Mouse (Mus musculus): ENCODE measurements around the gene Serf1.
A peak's percentile ranks its signal among the peaks of the same experiment; 100 is the strongest.
"Not testable (repeated sequence)": the region's sequence is repeated elsewhere in the genome, so short reads cannot be mapped to it uniquely, and the experiment has no call there.

The Serf1 gene

DNA sequence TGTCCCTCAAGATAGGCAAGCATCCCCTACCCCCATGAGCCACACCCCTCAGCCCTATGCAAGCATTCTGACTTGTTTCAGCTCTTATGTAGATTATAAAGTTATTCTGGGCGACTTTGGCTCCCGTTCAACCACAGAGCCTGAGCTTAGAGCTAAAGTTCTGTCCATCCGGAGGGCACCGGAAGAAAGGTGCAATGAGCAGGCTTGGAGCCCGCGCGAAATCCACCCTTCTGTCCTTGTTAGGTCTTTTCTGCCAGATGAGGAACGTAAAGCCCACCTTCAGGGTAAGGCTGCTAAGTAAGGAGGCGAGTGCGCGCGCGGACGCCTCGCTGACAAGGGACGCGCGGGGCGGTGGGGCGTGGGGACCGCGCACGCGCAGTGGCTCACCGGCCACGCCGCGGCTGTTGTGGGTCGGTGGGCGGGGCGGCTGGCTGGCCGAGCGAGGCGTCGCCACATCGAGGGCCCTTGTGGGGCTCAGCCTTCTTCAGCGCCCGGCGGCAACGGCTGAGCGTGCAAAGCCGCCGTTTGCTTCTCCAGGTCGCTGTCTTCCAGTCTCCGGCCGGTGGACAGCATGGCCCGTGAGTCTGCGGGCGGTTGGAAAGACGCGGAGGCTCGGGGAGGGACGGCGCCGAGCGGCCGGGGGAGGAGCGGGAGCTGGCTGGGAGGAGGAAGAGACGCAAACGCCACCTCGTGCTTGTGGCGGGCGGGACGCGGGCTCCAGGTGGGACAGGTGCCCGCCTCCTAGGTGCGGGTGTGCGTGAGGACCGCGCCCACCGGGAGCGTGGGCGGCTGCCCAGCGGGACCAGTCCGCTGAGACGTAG, at the start of gene Serf1:
Serf1 (plus strand) TSS at position 361 of the 821 bp plus-strand sequence.
- DNase-seq (ENCODE audit: low spot score in 2 of 2) = peak; percentile 60 to 72

DNA sequence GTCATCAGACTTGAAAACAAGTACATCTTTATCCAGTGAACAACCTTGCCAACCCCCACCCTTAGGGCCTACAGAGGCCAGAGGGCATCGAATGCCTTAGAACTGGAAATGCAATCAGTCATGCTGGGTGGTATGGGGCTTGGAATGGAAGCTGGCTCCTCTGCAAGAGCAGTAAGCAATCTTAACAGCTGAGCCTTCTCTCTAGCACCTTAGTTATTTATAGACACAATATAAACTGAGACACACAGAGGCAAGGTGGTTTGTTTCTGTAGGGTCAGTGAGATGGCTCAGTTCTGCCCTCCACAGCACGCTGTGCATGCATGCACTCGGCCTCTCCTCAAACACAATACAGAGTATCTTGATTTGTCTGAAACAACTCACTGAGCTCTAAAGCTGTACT, 43.9 kb upstream of the Serf1 start:
- DNase-seq (ENCODE audit: low spot score in 2 of 2) = no peak

DNA sequence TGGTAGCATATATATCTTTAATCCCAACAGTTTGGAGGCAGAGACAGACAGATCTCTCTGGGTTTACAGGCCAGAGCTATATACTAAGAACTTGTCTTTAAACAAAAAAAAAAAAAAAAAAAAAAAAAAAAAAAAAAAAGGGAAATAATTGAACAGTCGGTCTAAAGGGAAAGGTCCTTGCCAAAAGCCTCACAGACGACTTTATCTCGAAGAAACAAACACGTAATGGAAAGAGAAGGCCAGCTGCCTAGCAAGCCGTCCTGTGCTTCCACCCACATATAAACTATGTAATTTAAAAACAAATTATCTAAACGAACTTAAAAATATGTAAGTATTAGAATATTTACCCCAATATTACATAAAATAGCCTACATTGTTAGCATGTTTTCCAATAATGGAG, 40.0 kb upstream of the Serf1 start:
- DNase-seq (ENCODE audit: low spot score in 2 of 2) = no peak

DNA sequence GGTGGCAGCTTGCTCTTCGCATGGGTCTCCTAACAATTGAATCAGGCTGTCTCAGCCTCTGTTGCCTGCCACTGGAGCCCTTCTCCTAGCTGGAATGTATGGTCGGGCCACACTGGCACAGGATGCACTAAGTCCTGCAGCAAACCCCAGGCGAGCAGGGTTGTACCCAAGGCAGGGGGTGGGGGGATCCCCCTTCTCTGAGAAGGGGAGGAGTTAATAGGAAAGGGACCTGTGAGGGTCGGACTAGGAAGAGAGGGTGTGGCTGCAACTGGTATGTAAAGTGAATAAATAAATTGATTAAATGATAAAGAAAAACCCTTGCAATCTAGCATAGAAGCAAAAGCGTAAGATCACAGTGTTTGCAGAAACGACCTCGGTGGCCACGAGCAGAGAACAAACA, 36.3 kb upstream of the Serf1 start:
- DNase-seq (ENCODE audit: low spot score in 2 of 2) = no peak

DNA sequence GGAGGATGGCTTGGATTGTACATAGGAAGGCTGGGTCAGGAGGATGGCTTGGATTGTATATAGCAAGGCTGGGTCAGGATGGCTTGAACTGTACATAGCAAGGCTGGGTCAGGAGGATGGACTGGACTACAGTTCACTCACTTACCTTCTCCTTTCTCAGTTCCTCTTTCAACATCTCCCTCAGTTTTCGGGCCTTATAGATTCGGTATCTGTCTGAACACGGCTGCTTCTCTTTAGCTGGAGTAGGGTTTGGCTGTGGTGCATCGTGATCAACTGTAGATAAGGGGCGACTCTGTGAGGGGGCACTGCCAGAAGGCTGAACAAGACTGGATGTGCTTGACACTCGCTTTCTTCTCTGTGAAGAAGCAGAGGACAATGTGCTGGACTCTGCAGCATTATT, 9.0 kb upstream of the Serf1 start:
- no peak for DNase-seq (ENCODE audit: low spot score in 2 of 2)

DNA sequence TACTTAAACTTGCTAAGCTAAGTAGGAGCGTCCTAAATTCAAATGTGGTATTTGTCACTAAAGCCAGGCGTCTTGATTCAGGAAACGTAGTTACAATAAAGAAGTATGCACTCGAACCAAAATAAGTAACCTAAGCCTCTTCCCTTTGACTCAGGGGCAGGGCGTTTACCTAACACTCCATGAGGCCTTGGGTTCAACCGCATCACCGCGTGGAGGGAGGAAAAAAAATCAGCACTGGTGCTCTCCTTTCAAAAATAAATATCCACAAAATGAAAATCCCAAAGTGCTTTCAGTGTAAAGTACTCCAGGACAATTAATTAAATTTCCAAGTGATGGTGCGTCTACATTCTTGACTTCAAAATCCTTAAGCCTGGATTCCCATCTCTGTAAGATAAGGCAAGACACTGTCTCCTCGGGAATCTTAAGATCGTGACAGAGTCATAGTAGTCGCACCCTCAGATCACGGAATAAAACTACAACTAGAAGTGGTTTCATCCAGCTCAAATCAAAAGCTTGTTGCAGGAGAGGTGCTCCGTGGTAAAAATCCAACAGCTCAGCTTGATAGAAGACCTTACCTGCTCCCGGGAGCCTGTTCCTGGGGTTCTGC, 4.7 kb upstream of the Serf1 start:
- DNase-seq (ENCODE audit: low spot score in 2 of 2) = no peak

DNA sequence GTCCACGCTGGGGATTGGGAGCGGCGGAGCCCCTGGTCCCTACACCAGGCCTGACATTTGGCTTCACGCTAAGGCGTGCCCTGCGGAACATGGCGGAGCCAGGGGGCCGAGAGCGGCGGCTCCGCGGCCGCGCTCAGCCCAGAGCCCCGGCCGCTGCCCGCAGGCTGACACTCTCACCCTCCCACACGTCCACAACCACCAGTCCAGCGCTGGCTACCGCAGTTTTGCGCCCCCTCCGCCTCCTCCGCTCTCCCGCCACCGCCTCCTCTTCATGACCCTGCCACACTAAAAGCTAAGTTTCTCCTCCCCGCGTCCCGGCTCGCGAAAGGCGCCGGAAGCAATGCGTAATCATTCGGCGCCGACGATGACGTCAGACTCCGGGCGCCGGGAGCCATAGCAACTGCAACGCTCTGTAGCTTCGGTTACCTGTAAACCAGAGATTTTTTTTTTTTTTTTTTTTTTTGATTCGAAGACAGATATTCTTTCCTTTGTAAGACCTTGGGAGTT, 4.0 kb upstream of the Serf1 start, which contains the start of gene Bdp1:
Bdp1 (minus strand) TSS at position 323 of the 507 bp plus-strand sequence.
- DNase-seq (ENCODE audit: low spot score in 2 of 2) = peak; percentile 91 to 93

DNA sequence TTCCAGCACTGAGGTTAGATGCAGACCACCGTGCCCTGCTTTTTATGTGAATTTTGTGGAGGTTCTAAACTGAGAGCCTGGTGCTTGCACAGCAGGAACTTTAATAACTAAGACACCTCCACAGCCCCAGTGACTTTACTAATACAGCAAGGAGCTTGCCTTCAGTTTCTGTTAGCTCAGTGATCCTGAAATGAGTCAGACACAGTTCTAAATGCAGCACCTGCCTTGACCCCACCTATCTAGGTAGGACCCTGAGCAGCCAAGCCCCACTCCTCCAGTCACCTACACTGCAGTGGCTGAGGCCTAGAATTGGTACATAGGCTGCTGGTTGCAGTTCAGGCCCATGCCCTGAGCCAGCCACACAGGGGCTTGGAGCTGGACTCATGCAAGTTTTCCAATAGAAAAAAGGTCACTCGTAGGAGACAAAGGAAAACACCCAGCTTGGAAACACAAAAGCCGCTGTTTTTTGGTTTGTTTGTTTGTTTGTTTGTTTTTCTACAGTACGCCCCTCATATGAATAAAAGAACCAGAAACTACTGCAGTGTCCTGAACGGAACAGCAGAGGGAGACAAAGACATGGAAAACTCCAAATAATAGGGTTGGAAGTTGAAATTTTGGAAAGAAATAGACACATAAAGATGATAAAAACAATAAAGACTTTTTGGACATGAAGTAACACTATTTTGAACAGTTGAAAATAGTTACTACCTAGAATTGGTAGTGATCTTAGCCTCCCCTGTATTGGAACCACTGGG, 4.6 kb downstream of the Serf1 start:
- DNase-seq (ENCODE audit: low spot score in 2 of 2) = no peak

DNA sequence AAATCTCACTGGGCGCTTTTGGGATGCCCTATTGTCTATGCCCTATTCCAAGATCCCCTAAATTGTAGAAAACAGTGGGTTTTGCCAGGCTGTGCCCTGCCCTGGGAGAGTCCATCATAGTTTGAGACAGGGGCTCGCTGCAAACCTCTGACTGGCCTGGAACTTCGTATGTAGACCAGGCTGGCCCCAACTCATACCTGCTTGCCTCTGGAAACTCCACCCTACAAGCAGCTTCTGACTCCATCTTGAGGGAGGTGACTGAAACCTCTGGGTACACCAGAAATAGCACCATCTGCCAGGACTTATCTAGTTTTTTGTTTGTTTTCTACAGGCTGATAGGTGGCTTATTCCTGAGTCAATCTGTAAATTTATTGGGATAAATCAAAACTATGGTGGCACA, 16.2 kb downstream of the Serf1 start:
- no peak for DNase-seq (ENCODE audit: low spot score in 2 of 2)

DNA sequence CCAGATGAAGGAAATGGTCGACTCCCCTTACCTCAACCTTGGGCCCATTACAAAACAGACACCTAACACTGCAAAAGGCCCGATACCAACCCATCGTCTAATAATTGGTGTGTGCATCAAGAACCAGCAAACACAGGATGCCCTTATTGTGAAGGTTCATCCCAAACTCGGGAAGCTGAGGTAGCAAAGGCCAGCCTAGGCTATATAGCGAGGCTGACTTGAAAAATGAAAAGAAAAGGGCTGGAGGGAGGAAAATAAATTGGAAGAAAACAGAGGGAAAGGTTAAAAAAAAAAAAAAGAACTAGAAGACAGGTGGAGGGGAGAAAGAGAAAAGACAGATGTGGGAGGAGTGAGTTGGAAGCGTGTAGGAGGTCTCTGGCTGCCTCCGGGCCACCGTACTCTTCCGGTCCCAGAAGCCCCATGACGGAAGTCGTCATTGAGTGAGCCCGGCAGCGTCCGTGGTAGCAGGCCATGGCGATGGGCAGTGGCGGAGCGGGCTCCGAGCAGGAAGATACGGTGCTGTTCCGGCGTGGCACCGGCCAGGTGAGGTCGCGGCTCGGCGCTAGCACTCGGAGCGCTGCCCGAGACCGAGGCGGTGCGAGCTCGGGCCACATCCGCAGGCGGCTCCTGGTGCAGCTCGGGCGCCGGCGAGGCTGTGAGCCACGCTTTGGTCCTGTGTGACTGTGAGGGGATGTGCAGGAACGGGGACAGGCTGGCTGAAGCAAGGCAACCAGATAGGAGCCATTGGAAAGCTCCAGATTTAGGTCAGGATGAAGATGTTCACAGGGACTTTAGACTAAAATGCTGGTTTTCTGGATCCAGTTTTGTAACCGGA, 16.8 kb downstream of the Serf1 start, which contains the start of gene Smn1:
Smn1 (plus strand) TSS at position 430 of the 835 bp plus-strand sequence.
- peak; percentile 79 to 87 for DNase-seq (ENCODE audit: low spot score in 2 of 2)

DNA sequence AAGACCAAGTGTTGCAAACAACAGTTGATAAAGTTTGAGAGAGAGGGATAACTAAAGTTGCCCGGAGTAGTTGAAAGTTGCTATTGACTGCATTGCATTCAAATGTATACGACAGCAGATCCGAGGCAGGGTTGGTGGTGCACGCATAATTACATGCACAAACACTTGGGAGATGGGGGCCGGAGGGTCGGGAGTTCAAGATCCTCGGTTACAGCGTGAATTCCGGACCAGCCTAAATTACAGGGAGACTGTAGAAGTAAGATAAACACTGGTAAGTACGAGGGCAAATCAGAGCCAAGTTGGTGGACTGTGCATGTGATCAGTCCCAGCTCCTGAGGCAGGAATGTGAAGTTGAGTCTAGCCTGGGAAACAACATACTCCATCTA, 17.4 kb downstream of the Serf1 start:
- DNase-seq (ENCODE audit: low spot score in 2 of 2) = no peak

DNA sequence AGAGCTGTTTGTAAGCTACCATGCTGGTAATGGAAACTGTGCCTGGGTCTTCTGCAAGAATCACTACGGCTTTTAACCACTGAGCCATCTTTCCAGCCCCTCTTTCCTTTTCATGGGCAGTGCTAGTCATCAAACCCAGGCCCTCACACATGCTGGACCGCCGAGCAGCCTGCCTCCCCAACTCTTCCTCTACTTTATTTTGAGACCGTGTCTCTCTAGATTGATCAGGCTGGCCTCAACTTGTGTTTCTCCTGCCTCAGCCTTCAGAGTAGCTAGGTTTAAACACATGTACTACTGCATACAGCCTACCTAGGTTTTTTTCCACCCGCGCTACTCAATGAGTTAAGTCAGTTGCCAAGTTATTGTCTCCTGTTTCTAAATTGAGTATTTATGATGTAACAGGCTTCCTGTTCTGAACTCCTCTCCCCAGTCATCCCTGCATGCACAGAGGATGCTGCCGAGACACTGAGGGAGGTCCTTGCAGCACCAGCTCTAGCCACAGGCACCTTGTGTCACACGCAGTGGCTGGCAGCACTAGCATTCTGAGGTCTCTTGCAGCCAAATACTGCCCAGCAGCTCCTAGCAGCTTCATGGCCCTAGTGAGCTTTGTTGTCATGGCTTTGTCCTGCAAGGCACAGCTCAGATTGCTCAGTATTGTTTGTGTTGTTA, 34.0 kb downstream of the Serf1 start:
- DNase-seq (ENCODE audit: low spot score in 2 of 2) = no peak

DNA sequence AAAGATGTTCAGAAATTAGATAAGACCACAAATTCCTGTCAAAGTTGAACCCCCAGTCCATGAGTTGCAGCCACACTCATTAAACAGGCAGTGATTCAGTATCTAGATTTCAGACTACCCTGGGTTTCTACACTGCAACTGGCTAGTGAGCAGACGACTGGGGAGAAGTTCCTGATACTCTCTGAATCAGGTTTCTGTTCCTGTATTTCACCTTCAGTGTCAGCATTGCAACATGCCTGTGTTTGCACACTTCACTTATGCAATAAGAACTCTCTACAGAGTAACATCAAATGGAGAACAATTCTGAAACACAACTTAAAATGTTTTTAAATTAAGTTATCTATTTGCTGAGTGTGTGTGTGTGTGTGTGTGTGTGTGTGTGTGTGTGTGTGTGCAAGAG, 44.8 kb downstream of the Serf1 start:
- DNase-seq (ENCODE audit: low spot score in 2 of 2) = no peak

DNA sequence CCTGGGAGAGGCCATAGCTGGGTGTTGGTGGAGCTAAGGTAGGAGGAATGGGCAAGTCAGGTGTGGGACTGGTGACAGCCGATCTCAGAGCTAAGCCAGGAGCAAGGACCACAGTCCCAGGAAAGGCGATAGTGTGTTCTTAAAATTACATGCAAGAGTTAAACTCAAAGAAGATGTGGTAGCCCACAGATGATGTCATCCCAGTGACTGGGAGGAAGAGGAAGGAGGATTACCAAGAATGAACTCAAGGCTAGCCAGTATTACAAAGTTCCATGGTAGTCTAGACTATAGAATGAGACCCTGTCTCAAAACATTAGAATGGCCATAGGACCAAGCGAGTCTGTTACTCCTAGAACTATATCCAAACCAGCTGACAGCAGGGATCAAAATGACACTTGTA, 48.8 kb downstream of the Serf1 start:
- no peak for DNase-seq (ENCODE audit: low spot score in 2 of 2)

DNA sequence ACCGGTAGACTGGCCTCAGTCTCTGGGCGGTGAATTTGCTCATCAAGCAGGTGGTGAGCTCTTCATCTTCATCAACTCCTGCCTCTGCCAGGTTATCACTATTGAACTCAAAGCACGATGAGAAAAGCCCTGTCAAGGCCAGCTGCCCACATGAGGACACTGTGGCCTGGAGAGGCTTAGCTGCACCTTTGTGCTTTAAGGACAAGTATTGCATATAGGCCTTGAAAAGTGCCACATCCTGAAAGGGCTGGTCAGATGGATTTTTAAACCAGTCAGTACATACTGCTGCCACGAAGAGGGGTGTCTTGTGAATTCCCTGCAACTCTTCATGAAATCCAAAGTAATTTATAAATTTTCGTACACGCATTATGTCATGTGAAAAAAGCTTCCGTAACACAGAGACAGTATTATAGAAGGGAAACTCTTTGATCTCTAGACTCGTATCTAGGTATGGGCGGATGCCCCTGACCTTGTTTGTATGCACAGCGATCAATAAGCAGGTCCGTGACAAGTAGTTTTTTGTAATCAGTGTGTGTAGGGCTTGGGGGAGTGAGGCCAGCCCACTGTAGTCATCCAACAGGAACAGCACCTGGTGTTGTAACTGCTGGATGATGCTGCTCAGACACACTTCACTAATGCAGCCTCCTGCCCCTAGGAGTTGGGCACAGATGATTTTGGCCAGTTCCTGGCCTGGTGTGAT, 53.5 kb downstream of the Serf1 start:
- not testable (repeated sequence) for DNase-seq (ENCODE audit: low spot score in 2 of 2)

DNA sequence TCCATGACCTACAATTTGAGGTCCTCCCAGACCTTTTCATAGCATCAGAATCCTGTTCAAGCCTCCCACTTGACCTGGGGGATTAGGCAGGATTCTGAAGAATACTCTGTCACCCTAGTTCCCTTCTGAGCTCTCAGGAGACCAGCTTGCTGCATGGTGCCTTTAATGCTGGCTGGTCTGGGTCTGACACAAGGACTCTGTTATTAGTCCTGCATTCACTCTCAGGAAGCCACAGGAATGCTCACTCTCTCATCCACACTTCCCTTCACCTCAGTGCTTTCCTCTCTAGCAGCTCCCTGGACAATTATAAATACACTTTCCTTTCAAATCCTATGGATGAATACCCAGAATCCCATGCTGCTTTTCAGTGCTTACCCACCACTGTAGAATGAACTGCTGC, 54.7 kb downstream of the Serf1 start:
- DNase-seq (ENCODE audit: low spot score in 2 of 2) = not testable (repeated sequence)

Measured in natural killer cell, adult 2 months (primary cell).